Mouse (Mus musculus): ENCODE data around the gene Kctd15. TPM values are rescaled to one million over a fixed set of nuclear protein-coding genes. Genes with fewer than 3 reads are reported as not detected.

Gene Kctd15
- 0.16 TPM for polyA plus RNA-seq (2017; shearing (Covaris generic))

DNA sequence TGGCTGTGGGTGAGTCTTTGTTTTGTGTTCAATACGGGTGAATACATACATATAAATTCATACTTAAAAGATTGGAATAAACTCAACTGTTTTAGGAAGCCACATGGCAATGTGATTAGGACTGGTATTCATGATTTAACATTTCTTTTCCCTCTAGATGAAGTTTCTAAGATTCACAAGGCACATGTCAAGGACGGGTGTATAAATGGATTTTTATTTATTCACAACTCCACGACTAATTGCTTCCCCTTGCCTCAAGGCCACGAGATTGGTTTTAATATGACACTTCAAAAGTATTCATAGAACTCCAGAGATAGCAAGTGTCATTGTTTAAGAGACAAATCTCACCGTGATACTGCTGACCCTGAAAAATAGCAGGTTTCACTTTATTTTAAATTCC lies at the start of gene Kctd15:
Kctd15 (minus strand) TSS at position 101 of the 400 bp plus-strand sequence.

Other genes with a start within 250 kb of the Kctd15 start
- not detected for gene Chst8, start 156.0 kb upstream of the Kctd15 start, polyA plus RNA-seq (2017; shearing (Covaris generic))

Measured in CD4-positive, CD25-positive, alpha-beta regulatory T cell (primary cell).